Mouse (Mus musculus): Measurements from ENCODE around the gene Smtnl2. TPM values are rescaled to one million over a fixed set of nuclear protein-coding genes. Genes with fewer than 3 reads are reported as not detected.
"Not testable (repeated sequence)": the region's sequence is repeated elsewhere in the genome, so short reads cannot be mapped to it uniquely, and the experiment has no call there.

Smtnl2 gene
- total RNA-seq, 2 experiments from 2014 or later, result 0.68 to 1.5 TPM

DNA sequence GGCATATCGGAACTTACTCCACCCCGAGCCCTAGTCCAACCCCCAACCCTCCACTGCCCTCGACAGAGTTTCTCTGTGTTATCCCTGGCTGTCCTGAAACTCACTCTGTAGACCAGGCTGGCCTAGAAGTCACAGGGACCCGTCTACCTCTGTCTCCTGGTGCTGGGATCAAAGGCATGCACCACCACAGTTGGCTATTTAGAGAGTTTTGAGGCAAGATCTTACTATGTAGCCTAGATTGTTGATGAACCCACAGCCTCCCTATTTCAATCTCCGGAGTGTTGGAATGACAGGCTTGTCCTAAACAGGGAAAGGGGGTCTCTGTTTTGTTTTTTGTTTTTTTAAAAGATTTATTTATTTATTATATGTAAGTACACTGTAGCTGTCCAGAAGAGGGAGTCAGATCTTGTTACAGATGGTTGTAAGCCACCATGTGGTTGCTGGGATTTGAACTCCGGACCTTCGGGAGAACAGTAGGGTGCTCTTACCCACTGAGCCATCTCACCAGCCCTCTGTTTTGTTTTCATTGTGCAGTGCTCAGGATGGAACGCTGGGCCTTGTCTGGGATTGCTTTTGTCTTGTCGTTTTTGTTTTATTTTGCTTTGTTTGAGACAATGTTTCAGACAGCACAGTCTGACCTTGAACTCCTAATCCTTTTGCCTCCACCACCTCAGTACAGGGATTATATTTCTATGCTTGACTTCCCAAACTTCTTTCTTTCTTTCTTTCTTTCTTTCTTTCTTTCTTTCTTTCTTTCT is 19.0 kb upstream of the Smtnl2 start:
- DNase-seq (ENCODE audit: low spot score in 2 of 2); intact Hi-C loops (cut with DNase I): not testable (repeated sequence)

DNA sequence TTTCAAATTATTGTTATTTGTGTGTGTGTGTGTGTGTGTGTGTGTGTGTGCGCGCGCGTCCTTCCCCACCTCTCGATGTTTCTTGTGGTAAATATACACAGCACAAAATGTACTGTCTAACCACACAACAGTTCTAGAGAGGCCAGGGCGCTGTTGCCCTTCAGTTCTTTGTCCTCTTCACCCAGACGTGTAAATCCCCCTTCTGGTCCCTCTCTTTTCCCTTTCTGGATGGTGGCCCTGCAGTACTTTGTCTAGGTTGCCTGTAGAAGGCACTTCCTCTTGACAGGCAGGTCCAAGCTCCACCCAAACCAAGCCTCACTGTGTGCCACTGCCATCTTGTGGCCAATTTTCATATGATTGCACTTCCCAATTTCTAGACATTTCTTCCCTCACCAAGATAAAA is 17.8 kb upstream of the Smtnl2 start:
- intact Hi-C loops (cut with DNase I), result loop anchor here (2.0 kb wide), 3 partner anchors 74 to 204 kb away; no protein-coding TSS in a partner anchor
- peak; percentile 66 to 71 for DNase-seq (ENCODE audit: low spot score in 2 of 2)

DNA sequence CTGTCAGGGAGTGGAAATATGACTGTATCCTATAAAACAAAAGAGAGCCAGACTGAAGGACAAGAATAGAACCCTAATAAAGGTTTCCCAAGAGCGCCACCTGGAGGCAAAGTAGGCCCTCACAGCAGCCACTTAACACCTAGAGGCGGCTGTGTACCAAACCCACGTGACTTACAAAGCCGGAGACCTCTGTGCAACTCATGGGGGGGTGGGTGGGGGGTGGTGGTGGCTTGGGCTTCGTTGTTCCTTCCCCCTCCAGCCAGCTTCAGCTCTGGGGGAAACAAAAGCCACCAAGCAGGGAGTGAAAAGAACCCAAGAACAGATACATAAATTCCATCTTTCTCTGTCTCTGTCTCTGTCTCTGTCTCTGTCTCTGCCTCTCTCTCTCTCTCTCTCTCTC is 17.2 kb upstream of the Smtnl2 start:
- DNase-seq (ENCODE audit: low spot score in 2 of 2), result peak in 1 of 2 experiments; percentile 56
- intact Hi-C loops (cut with DNase I), result loop anchor here (2.0 kb wide), 3 partner anchors 74 to 204 kb away; no protein-coding TSS in a partner anchor

DNA sequence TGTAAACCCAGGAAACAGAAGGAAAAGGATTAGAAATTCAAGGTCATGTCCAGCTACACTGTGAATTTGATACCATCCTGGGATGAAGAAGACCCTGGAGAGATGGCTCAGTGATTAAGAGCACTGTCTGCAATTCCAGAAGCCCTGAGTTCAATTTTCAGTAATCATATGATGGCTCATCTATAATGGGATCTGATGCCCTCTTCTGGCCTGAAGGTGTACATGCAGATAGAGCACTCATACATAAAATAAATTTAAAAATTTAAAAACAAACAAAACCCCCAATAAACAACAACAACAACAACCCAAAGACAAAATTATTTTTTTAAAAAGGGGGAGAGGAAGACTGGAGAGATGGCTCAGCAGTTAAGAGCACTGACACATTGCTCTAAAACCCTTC is 15.4 kb upstream of the Smtnl2 start:
- intact Hi-C loops (cut with DNase I), result no loop called here
- no peak for DNase-seq (ENCODE audit: low spot score in 2 of 2)

DNA sequence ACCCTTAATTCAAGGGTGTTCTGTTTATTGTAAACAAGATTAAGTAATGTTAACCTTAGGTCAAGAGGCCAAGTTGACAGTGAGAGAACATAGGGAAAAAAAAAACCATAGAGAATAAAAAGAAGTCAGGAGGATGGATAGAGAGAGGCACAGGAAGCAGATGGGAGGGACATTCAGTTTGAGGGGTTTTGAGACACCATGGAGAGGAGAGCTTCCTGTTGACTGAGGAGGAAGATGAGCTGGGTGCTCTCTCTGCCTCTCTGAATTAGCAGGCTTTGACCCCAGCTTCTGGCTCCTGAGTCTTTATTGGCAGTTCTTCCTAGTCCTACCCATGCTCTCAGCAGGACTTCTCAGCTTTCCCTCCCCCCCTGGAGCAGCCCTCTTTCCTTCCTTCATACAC is 13.7 kb upstream of the Smtnl2 start:
- DNase-seq (ENCODE audit: low spot score in 2 of 2), result no peak
- intact Hi-C loops (cut with DNase I), result no loop called here

DNA sequence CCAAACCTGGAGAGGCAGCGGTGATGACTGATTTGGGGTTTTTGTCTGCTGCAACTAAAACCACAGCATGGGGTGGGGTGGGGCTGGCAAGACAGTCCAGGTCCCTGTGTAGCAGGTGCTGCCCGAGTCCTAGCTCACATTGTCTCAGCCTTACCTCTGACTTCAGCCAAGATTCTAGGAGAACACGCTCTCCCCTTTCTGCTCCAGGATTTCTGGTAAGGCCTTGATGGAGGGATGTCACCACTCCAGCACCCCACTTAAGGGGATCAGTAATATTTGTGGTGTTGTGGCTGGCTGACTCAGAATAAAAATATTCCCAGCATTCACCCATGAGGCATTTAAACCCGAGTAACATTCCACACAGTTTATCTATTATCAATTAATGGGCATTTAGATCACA is 12.2 kb upstream of the Smtnl2 start:
- intact Hi-C loops (cut with DNase I), result no loop called here
- DNase-seq (ENCODE audit: low spot score in 2 of 2), result no peak

DNA sequence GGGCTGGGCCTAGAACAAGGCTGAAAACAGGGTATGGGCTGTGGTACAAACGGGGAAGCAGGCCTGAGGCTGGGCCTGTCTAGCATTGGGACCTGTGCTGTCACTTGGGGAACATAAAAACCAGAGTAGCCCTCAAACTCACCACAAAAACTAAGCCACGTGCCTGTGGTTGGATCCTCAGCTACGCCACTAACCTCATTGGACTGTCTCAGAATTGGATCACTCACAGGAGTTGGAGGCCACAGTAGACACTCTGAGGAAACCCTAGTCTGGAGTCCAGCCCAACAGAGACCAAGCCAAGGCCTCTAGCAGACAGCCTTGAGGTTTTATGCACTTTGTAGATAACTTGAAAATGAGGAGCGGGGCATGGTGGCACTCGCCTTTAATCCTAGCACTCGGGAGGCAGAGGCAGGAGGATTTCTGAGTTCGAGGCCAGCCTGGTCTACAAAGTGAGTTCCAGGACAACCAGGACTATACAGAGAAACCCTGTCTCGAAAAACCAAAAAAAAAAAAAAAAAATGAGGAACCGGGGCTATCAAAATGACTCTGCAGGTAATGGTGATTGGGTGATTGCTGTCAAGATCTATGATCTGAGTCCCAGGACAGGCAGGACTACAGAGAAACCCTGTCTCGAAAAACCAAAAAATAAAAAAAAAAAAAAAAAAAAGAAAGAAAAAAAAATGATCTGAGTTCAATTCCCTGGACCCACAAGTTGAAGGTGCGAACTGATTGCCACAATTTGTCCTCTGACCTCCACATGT is 10.2 kb upstream of the Smtnl2 start:
- DNase-seq (ENCODE audit: low spot score in 2 of 2), result no peak
- intact Hi-C loops (cut with DNase I), result no loop called here

DNA sequence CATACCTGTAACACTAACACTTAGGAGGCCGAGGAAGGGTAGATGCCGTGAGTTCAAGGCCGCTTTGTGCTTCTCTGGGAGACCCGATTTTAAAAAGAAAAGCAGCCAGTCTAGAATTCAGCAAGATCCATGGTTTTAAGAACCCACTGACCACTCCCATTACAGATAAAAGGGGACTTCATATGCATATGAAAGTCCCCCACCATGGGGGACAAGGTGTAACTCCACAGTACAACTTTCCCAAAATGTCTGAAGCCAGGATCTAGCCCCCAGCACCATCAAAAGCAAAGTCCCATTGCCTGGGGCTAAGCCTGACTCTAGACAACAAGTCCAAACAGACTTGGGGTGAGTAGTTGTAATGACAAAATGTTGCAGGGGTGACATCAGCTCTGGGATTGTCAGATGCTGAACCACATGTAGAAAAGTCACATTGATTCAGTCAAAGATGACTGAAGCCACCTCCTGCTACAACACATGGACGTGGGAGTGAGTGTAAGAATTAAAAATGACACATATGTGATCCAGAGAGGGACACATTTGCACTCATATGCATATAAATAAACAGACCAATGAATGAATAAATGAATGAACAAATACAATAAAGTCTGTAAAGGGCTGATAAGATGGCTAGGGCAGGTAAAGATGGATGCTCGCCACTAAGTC is 9.1 kb upstream of the Smtnl2 start:
- no peak for DNase-seq (ENCODE audit: low spot score in 2 of 2)
- intact Hi-C loops (cut with DNase I), result no loop called here

DNA sequence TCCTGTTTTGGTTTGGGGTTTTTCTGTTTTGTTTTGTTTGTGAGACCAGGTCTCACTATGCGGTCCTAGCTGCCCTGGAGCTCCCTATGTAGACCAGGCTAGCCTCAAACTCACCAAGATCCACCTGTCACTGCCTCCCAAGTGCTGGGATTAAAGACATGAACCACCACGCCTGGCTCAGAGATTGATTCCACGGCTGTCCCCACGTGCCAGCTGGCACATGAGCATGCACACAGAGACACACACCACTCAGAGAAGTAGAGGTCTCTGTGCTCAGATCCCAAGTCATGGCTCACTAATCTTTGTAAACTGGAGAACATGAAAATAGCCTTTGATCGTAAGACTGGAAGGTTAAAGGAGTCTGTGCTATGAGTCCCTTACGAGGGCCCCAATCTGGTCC is 7.5 kb upstream of the Smtnl2 start:
- no peak for DNase-seq (ENCODE audit: low spot score in 2 of 2)
- intact Hi-C loops (cut with DNase I), result no loop called here

DNA sequence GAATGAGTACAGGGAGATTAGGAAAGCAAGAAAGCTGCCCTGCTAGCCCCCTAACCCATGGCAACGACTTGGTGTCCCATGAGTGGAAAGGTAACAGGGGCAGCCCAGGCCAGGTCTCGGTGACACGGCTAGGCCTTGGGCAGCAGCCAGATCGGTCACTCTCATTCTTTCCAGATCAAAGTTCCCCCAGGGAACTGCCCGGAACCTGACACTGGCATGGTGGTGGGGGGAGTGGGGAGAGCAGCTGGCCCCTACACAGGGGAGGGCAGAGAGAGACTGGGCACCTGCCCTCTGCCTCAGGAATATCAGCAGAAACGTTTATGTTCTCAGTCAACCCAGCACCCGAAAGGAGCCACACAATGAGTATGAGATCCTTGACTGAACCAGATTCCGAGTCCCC is 6.7 kb upstream of the Smtnl2 start:
- intact Hi-C loops (cut with DNase I), result no loop called here
- no peak for DNase-seq (ENCODE audit: low spot score in 2 of 2)

DNA sequence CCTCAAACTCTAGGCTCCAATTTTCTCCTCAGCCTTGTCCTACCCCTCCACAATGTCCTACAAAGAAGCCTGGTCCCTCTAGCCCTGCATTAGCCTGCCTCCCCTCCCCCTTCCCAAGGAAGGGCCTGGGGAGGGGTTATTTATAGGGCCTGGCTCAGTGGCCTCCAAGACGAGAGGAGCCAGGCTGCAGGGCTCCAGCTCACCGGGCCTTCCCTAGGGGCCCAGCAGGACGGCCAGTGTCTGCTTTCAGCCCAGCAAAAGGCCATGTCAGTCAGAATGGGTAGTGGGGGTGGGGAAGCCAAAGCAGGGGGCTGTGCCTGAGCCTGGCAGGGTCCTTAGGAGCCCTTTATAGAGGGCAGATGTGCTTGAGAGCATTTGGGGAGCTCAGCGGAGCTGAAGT is 5.9 kb upstream of the Smtnl2 start:
- intact Hi-C loops (cut with DNase I), result no loop called here
- DNase-seq (ENCODE audit: low spot score in 2 of 2), result no peak

DNA sequence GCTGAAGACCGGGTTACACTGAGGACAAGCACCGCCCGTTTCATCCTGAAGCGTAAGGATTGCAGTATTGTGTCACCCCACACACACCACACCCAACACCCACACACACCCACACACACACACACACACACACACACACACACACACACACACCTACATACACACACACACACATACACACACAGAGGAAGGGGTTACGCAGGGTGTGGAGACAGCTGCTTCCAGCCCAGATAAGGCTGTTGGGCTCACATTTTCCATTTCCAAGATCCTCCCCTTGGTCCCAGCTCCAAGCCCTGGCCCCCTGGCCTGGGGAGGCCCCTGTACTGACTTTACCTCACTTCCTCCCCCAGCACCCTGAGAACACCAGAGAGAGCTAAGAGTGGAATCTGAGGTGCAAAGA is 5.2 kb upstream of the Smtnl2 start:
- no peak for DNase-seq (ENCODE audit: low spot score in 2 of 2)
- intact Hi-C loops (cut with DNase I), result no loop called here

DNA sequence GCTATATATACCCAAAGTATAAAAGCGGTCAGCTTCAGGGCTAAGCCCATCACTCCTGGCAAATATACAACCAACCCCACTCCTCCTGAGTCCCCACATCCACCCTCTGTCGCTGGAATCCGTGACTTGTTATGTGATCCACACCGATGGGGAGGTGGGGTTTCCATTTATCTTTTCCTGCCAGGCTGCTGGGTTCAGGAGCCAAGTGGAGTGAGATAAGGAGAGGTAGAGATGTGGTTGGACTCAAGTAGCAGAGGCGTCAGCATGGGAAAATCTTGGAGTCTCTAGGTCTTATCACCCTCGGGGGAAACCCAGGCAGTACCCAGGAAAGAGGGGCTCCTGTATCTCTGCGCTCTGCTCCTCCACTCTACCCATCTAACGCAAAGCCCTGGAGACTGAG is 3.6 kb upstream of the Smtnl2 start:
- DNase-seq (ENCODE audit: low spot score in 2 of 2), result no peak
- intact Hi-C loops (cut with DNase I), result no loop called here

DNA sequence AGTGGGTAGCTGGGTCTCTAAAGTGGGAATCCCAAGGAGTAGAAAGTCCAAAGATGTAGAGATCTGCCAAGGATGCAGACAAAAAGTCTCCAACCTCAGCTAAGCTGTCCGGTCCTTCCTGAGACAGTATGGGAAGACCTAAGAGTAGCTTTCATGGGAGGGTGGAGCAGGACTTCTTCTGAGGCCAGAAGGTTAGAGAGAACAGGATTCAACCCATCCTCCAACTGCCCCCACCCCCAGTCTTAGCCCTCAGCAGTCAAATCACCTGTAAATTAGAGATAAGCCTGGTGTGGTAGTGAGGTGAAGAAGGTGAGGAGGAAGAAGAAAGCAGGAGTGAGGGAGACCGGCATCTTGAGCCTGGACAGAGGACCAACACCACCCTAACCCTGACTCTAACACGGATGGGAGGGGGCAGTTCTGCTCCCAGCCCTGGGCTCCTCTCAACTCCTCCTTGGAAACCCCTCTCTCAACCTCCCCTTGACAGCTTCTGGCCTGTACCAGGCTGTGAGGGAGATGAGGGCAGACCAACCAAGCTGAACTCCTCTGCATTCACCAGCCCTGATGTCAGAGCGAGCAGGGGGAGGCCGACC is 2.2 kb upstream of the Smtnl2 start:
- intact Hi-C loops (cut with DNase I), result no loop called here
- no peak for DNase-seq (ENCODE audit: low spot score in 2 of 2)

DNA sequence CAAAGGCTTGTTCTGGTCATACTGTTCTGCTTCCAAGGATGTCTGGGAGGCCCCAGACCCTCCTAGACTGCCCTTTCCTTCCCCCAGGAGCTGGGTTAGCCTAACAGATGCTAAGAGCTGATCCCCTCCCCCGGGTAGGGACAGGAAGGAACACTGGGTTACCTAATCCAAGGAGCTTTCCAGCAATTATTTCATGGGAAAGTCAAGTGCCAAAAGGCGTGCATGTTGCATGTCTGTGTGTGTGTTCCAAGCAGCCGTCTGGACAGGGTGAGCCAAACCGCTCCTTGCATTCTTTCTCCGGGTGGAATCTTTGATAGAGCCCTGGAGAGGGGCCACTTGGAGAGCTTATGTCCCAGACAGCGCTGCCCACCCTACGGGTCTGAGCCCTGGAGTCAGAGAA is 1.5 kb upstream of the Smtnl2 start:
- DNase-seq (ENCODE audit: low spot score in 2 of 2), result no peak
- intact Hi-C loops (cut with DNase I), result no loop called here

DNA sequence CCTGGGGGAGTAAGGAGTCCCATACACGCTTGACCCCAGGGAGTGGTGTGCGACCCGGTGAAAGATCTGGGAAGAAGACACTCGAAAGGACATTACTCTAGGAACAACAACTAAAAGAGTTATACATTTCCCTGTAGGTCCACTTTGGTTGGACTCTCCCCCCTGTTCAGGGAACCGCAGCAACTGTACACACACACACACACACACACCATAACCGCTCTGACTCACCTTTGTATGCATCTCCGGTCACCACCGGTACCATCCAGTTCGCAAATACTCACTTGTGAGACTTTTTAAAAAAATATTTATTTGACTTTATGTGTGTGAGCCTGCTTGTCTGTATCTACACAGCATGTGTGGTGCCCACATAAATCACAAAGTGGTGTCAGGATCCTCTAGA is 432 bp upstream of the Smtnl2 start:
- intact Hi-C loops (cut with DNase I), result no loop called here
- DNase-seq (ENCODE audit: low spot score in 2 of 2), result no peak

DNA sequence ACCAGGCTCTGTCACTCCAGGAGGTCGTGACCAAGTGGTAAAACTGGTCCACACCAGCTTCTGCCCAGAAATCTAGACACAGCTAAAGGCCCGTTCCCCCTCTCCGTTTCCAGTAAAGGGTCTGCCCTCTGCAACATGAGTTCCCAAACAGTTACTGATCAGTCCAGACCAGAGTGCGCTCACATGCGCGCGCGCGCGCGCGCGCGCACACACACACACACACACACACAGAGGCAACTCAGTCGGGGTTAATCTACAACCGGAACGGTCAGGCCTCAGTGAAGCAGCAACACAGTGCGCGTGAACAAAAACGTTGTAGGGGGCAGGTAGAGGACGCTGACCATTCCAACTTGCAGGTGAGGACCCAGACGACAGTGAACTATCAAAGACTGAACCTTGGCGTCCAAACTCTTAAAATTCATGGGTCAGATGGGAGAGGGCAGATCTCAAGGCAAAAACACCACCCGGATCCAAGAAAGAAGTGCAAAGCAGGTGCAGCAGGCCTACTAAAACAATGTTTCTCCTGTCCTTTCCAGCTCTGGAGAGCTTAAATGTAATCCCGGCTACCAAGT is 906 bp downstream of the Smtnl2 start:
- intact Hi-C loops (cut with DNase I), result no loop called here
- no peak for DNase-seq (ENCODE audit: low spot score in 2 of 2)

DNA sequence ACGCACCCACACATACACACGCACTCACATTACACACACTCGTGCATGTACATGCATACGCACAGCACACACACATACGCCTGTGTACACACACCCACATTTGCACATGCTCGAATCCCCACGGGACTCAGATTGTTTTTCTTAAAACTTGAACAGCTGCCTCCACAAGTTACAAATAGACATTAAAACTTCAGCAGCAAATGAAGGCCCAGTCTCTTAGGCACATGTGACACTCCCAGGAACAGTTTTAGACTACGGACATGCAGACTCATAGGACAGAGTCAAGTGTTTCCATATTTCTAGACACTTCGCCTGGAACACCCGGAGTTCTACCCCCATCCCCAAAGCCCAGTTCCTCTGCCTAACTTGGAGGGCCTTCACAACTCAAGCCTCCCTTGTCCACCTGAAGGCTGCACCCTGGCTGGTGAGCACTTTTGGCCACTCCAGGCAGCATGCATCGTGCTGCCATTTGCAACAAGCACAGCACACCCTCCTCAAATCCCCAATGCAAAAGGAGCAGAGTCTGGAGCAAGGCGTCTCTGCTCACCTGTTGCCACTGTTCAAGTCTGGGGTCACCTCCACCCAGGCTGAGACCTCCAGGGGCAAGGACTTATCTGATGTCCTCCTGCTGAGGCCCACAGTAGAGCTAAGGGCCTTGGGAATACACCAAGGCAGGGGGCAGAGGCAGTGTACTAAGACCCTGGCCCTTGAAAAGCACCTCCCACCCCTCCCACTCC is 1.7 kb downstream of the Smtnl2 start:
- intact Hi-C loops (cut with DNase I), result no loop called here
- DNase-seq (ENCODE audit: low spot score in 2 of 2), result no peak

DNA sequence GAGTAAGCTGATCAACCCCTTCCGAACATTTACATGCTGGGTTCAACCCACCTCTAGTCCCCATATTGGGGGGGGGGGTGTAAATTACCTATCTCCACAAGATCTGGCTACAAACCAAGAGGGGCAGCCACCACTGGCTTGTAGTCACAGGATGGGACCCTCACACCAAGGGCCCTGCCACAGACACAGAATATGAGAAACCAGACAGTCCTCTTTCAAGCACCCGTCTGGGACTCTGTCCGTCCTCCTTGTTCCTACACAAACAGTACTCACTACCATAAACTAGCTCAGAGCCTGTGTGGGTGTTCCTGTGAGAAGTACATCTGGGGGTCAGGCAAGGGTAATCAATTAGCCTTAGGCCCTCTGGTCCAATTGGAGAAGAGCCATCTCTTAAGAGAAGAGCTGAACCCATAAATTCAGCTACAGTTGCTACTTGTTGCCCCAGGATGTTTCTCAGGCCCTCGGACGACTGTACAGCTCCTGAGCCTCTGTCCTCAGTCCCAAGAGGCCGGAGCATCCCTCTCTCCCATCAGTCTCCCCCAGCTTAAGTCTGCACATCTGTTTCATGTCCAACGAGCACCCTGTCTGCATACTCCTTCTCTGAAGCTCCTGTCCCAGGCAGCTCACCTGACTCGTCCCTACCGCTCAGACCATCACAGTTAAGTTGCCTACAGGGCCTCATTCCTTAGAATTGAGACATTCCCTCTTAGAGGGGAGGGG is 2.9 kb downstream of the Smtnl2 start:
- intact Hi-C loops (cut with DNase I), result no loop called here
- DNase-seq (ENCODE audit: low spot score in 2 of 2), result no peak
